In the genomic region with DNA sequence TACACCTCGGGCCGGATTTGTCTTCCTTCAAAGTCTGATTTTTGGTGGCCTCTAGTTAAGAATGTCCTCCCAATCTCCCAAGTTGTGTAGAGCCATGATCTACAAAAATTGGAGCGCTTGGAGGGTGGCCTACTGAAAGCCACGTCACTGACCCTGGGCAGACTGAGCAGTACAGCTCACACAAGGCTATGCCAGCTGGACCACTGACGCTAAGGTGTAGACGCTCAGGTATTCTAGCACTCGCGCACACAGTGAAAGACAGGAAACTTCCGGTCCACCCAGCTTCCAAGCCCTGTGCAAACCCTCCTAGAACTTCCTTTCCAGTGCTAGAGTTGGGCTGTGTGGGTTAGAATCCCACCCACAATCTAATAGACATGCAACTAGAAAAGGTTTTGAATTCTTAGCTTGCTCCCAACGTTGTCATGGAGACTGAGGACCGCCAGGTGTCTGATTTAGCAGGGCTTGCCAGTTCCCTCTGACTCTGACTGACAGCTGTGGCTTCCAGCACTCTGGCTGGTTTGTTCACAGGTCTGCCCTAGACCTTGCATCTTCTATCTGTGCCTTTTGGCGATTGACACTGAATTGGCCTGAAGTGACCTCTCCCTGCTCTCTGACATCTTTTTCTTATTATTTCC, we compare ENCODE assay signal across 9 mouse cellular contexts. TPM values are rescaled to one million over a fixed set of nuclear protein-coding genes. Genes with fewer than 3 reads are reported as not detected.
DNase-seq lines count a peak whose midpoint lies in the region; ATAC-seq lines count a peak whose summit lies in the region.
"Had no signal": no experiment of that assay in that cellular context is flagged by ENCODE, and none has a peak within 500 bp of the region (broad histone marks: within the 10 kb centered on the region; RNA-seq: fewer than 3 reads in every experiment).

No protein-coding gene starts in this region.

- no peak overlapping the region for H3K4me3 ChIP-seq in limb, embryonic 11.5 days (ENCODE audit: low read depth, low read length)

- DNase-seq in cerebellum, postnatal 10 days, result peak; percentile 13 to 18
- no peak for DNase-seq in cerebellum, postnatal 14 days
- DNase-seq in right cerebral cortex, adult 18-20 months, result peak; percentile 12
- DNase-seq in right cerebral cortex, postnatal 4 days, result no peak
- DNase-seq in limb, embryonic 11.5 days (ENCODE audit: low spot score), result no peak
- peak; percentile 44 for DNase-seq in thymus, postnatal 25 days
- DNase-seq in kidney, postnatal 25 days, result no peak
- no peak for DNase-seq in heart, adult 9 months (ENCODE audit: low spot score in 2 of 2)

- no peaks in the 10 kb centered on the region for H3K9me3 ChIP-seq in limb, embryonic 11.5 days (ENCODE audit: control insufficient read depth, low read length)

- H3K9ac ChIP-seq in limb, embryonic 11.5 days (ENCODE audit: low read length), result no peak overlapping the region

- 74% methylated on average over 12 of the region's 12 CpGs for WGBS in limb, embryonic 11.5 days

- no peak overlapping the region for H3K4me2 ChIP-seq in limb, embryonic 11.5 days (ENCODE audit: low read depth, severe bottlenecking)

- H3K36me3 ChIP-seq in limb, embryonic 11.5 days (ENCODE audit: control insufficient read depth, insufficient read depth, low read length), result no peaks in the 10 kb centered on the region

- H3K27me3 ChIP-seq in limb, embryonic 11.5 days (ENCODE audit: control insufficient read depth, insufficient read depth, low read length), result no peaks in the 10 kb centered on the region
- H3K27me3 ChIP-seq: Patski had no signal

- ATAC-seq in limb, embryonic 11.5 days (ENCODE audit: insufficient number of reproducible peaks, low FRiP score, low TSS enrichment, low read depth), result peak; percentile 32; the same call in 1 of the 2 replicates

- no peaks in the 10 kb centered on the region for H3K4me1 ChIP-seq in limb, embryonic 11.5 days (ENCODE audit: control insufficient read depth, insufficient read depth, low read length)

- H3K27ac ChIP-seq in limb, embryonic 11.5 days (replicated peaks; ENCODE audit: low read depth, low read length), result no peak overlapping the region

RNA-seq across cellular contexts. Expression of a gene that starts 44.6 kb away (rescaled TPM):
- 18.3 and 21.4 TPM in 2 replicates for polyA plus RNA-seq in limb, embryonic 11.5 days (2014; fragmentation: Nextera tagmentation; extraction: Ambion mirVana)

Comparison
In these comparisons a context has a peak if more than half of its experiments do, and no peak if none do; other contexts are left out.
1. DNase-seq: peak in cerebellum, postnatal 10 days (2 of 2), right cerebral cortex, adult 18-20 months (single experiment) and thymus, postnatal 25 days (single experiment); none in cerebellum, postnatal 14 days (0 of 2), right cerebral cortex, postnatal 4 days (single experiment), limb, embryonic 11.5 days (single experiment), kidney, postnatal 25 days (0 of 2) and heart, adult 9 months (0 of 2).